Mouse (Mus musculus): ENCODE results near the gene Rps29.

Gene Rps29

DNA sequence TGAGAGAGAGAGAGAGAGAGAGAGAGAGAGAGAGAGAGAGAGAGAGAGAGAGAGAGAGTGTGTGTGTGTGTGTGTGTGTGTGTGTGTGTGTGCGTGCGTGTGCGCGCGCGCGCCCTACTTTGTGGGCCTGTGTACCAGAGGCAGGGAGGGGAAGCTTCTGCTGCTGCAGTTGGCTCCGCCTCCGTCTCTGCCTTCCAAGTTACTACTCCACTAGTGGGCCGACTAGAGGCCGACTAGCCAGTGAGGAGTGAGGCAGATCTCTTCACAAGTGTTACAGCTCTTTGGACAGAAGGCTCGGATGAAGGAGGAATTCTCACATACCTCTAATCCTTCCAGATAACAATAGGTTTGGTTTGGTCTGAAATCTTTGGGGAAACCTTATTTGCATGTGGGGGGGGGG is 20.4 kb upstream of the Rps29 start:
- in situ Hi-C loops (cut with MboI): no loop called here

GRCm38 (mm10) chr12:69177526-69177925 is 18.5 kb upstream of the Rps29 start:
- in situ Hi-C loops (cut with MboI): no loop called here

GRCm38 (mm10) chr12:69175975-69176374 is 17.0 kb upstream of the Rps29 start:
- in situ Hi-C loops (cut with MboI): no loop called here

- in situ Hi-C loops (cut with MboI): loop anchor here (25.0 kb wide), 1 partner anchor 1791 kb away; the partner anchor contains the start of gene Psma3
Measured at GRCm38 (mm10) chr12:69171307-69171706, 12.3 kb upstream of the Rps29 start.

- in situ Hi-C loops (cut with MboI): loop anchor here (25.0 kb wide), 1 partner anchor 1794 kb away; the partner anchor contains the start of gene Psma3
Measured at GRCm38 (mm10) chr12:69168461-69169106, 9.6 kb upstream of the Rps29 start, which contains the start of gene Lrr1. Gene Lrr1, plus strand, starts transcription at chr12:69168814.

- in situ Hi-C loops (cut with MboI): loop anchor here (25.0 kb wide), 1 partner anchor 1794 kb away; the partner anchor contains the start of gene Psma3
Measured at GRCm38 (mm10) chr12:69167656-69168460, 8.9 kb upstream of the Rps29 start.

GRCm38 (mm10) chr12:69166861-69167581 is 8.0 kb upstream of the Rps29 start:
- in situ Hi-C loops (cut with MboI): loop anchor here (25.0 kb wide), 1 partner anchor 1795 kb away; the partner anchor contains the start of gene Psma3

DNA sequence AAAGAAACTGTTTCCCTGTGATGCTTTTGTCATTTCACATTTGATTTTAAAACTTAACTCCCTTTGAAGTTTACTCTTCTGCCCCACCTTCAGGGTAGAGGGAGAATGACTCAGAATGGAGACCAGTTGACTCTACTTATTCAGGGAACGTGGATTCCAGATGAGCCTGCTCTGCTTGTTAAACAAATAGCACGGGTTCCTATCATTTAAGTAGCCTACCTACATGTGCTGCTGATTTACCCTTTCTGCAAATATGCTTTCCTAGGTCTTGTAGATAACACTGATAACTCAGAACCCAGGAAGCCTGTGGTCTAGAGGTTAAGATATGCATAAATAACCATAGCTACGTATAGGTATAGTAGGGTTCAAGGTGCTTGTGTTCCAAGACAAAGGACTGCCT is 5.9 kb upstream of the Rps29 start:
- in situ Hi-C loops (cut with MboI): loop anchor here (25.0 kb wide), 1 partner anchor 1797 kb away; the partner anchor contains the start of gene Psma3

- in situ Hi-C loops (cut with MboI): loop anchor here (25.0 kb wide), 1 partner anchor 1799 kb away; the partner anchor contains the start of gene Psma3
Measured at GRCm38 (mm10) chr12:69163586-69163985, 4.6 kb upstream of the Rps29 start.

GRCm38 (mm10) chr12:69160677-69161076 is 1.7 kb upstream of the Rps29 start:
- in situ Hi-C loops (cut with MboI): loop anchor here (25.0 kb wide), 1 partner anchor 1802 kb away; the partner anchor contains the start of gene Psma3

GRCm38 (mm10) chr12:69159578-69159940 is 573 bp upstream of the Rps29 start:
- in situ Hi-C loops (cut with MboI): loop anchor here (25.0 kb wide), 1 partner anchor 1803 kb away; the partner anchor contains the start of gene Psma3

- in situ Hi-C loops (cut with MboI): loop anchor here (25.0 kb wide), 1 partner anchor 1804 kb away; the partner anchor contains the start of gene Psma3
Measured at GRCm38 (mm10) chr12:69158366-69158764, 621 bp downstream of the Rps29 start.

DNA sequence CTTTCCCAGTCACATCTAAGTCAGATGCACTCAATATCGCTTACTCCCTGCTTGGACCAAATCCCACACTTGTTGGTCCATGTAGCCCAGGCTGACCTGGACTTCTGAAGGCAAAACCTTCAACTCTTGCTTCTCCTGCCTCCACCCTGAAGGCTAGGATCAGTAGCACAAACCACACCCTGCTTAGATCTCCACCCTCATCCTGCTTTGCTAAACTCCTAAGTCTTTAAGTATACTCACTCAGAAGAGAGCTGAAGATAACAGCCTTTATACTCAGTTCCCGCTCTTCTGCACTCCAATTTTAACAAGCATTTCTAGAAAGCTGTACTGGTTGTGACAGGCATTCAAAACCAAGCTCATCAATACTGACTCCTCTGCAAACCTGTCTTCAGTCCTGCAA is 1.9 kb downstream of the Rps29 start:
- in situ Hi-C loops (cut with MboI): loop anchor here (25.0 kb wide), 1 partner anchor 1805 kb away; the partner anchor contains the start of gene Psma3

DNA sequence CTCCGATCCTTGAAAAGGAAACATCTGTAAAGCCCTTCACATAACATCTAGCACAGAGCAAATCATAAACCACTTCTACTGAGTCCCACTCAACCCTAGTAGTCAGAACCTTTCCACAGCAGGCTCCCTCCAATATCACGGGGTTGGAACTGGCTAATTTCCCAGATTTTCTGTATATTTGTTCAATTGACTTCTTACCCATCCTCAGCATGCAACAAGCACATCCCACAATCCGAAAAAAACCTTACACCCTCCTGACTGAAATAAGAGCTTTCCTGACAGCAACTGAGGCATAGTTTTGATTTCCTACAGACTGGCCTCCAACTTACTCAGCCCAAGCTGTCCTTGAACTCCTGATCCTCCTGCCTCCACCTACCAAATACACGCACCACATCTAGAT is 2.5 kb downstream of the Rps29 start:
- in situ Hi-C loops (cut with MboI): loop anchor here (25.0 kb wide), 1 partner anchor 1806 kb away; the partner anchor contains the start of gene Psma3

DNA sequence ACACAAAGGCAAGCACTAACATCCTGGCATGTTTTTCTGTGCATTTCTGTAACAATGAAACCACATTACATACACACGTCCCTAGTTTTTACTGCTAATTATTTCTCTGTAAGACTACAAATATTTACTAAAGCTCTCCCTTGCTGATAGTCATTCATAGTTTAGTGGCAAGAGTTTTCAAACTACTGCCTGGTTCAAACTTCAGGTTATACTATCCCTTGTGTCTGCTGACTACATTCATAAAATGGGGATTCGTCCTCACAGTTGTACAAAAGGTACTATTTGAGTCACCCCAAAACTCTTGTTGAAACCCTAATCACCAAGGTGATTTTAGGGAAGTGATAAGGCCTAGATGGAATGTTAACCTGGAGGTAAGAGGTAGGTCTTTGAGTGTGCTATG is 3.1 kb downstream of the Rps29 start:
- in situ Hi-C loops (cut with MboI): loop anchor here (25.0 kb wide), 1 partner anchor 1806 kb away; the partner anchor contains the start of gene Psma3

DNA sequence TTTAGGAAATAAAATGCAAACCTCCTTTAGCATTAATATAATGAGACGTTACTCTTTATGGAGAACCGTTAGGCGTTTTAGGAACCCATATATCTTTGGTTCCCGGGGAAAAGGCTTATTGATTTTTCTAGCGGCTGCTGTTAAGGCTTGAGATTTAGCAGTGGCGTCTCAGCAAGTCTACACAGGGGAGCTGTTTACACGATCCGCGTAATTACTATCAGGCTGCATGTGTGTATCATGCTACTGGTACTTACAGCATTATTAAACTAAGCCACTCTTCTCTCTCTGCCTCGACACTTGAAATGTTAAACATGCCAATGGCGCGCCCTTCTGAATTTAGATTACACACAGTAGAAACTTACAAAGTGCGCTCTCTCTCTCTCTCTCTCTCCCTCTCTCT is 8.9 kb downstream of the Rps29 start:
- in situ Hi-C loops (cut with MboI): loop anchor here (25.0 kb wide), 1 partner anchor 1812 kb away; the partner anchor contains the start of gene Psma3

GRCm38 (mm10) chr12:69147166-69147735 is 11.7 kb downstream of the Rps29 start:
- in situ Hi-C loops (cut with MboI): no loop called here

DNA sequence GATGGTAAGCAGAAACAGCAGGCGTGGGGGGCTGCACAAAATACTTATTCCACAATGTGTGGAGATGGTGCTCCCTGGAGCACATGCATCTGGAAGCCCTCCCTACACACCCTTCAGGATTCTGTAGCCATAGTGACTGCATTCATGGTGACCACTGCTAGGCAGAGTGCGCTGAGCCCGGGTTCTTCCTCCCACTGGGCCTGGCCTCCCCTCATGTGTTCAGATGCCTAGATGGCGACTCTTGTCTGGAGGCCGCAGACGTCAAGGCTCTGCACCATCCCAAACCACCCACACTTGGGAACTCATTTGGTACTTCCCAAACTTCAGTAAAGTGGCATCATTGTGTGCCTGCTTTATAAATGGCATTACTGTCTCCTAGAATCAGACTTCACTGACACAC is 15.5 kb downstream of the Rps29 start:
- in situ Hi-C loops (cut with MboI): no loop called here

GRCm38 (mm10) chr12:69139841-69140240 is 19.1 kb downstream of the Rps29 start:
- in situ Hi-C loops (cut with MboI): no loop called here

GRCm38 (mm10) chr12:69139201-69139600 is 19.8 kb downstream of the Rps29 start:
- in situ Hi-C loops (cut with MboI): no loop called here

- in situ Hi-C loops (cut with MboI): no loop called here
Measured at GRCm38 (mm10) chr12:69131981-69132380, 27.0 kb downstream of the Rps29 start.

Measured in mature B cell (primary cell).